Mouse (Mus musculus): ENCODE results near the gene Mapk1ip1l. TPM values are rescaled to one million over a fixed set of nuclear protein-coding genes. Genes with fewer than 3 reads are reported as not detected.

Gene Mapk1ip1l
- total and polyA plus RNA-seq, 3 experiments, result 58.6 to 189 (median 139) TPM

DNA sequence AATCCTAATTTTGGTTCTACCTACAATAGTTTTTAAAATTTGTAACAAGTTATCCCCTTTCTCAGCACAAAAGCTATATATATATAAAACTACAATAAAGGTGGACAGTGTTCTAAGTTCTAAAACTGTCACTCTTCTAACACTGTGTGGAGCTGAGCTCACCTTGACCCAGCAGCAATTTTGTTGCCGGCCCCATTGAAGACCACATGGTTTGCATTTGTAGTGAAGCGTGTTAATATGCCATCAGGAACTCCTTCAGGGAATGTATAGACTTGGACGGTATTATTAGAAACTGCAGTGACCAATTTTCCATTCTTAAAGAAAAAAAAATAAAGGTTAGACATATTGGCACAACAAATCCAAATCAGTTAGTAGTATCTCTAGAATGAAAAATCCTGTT is 24.3 kb upstream of the Mapk1ip1l start:
- ATAC-seq (ENCODE audit: extremely low read depth, insufficient number of reproducible peaks, low FRiP score, poor library complexity, severe bottlenecking), result no peak
- no peak for DNase-seq (ENCODE audit: low spot score)
- Histone ChIP-seq H3K4me3 (ENCODE audit: low read depth, low read length) (no peak overlapping the region), H3K9me3 (replicated peaks) (no peaks in the 10 kb centered on the region), H3K4me1 (ENCODE audit: insufficient read depth, low read depth, low read length) (peaks cover 15% of the 10 kb centered on the region), H3K36me3 (replicated peaks) (peaks cover 52% of the 10 kb centered on the region), H3K27me3 (ENCODE audit: insufficient read depth, low read length) (no peaks in the 10 kb centered on the region)
- TF ChIP-seq GATA1 (IDR thresholded peaks at IDR 0.05; ENCODE audit: borderline replicate concordance, low read length) (no peak), CTCF (IDR thresholded peaks at IDR 0.05; ENCODE audit: low read depth, low read length) (no peak), TAL1 (conservative IDR thresholded peaks at IDR 0.05; ENCODE audit: low read depth, low read length) (no peak), POLR2AphosphoS5 (IDR thresholded peaks at IDR 0.05; ENCODE audit: insufficient replicate concordance, low read depth, low read length) (no peak), GATA2 (IDR thresholded peaks at IDR 0.05; ENCODE audit: borderline replicate concordance, low read depth, low read length) (no peak)

DNA sequence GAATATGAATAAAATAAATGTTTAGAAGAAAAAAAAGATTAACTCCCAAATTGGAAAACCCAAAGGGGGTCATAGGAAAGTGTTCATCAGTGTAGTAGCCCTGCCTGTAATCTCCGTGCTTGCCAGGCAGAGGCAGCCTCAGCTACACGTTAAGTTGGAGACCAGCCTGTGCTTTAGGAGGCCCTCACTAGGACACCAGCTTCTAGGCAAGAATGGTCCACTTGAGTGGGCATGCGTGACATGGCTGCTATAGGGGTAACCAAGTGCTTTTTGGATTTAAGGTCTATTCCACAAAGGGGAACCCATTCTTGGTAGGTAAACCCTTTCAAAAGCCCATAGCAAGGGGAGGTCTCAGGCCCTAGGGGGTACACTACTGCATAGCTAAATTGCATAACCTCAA is 22.6 kb upstream of the Mapk1ip1l start:
- DNase-seq (ENCODE audit: low spot score) (peak; percentile 20), ATAC-seq (ENCODE audit: extremely low read depth, insufficient number of reproducible peaks, low FRiP score, poor library complexity, severe bottlenecking) (peak; percentile 60; the same call in 1 of the 2 replicates)

DNA sequence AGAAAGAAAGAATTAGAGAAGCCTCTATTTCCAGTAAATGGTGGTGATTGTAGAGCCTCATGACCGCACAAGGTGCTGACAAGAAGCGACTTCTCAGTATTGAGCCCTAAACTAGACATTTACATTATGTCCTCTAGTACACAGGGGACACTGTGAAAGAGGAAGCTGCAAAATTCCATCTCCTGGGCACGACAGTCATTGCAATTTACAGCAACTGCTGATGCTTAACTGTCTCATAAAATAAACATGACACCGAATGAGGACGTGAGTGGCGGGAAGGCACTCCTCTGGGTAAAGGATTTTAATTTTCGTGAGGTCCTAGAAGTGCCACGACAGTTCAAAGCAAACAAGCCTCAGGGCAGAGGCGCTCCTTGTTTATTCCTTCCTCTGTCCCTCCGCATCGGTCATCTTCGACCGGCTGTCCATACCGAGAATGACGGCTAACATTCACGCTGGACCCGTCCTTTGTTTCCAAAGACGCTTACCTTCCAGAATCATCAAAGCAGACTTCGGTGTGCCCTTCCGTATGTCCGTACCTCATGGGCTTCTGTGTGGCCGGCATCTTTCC is 21.9 kb upstream of the Mapk1ip1l start:
- H3K36me3 ChIP-seq (replicated peaks), result peaks cover 48% of the 10 kb centered on the region
- no peaks in the 10 kb centered on the region for H3K9me3 ChIP-seq (replicated peaks)
- peaks cover 15% of the 10 kb centered on the region for H3K4me1 ChIP-seq (ENCODE audit: insufficient read depth, low read depth, low read length)
- H3K4me3 ChIP-seq (ENCODE audit: low read depth, low read length), result peak overlapping the region; percentile 86
- no peaks in the 10 kb centered on the region for H3K27me3 ChIP-seq (ENCODE audit: insufficient read depth, low read length)
- DNase-seq (ENCODE audit: low spot score) (peak; percentile 39), ATAC-seq (ENCODE audit: extremely low read depth, insufficient number of reproducible peaks, low FRiP score, poor library complexity, severe bottlenecking) (peak; percentile 43; the same call in 1 of the 2 replicates)
- TF ChIP-seq POLR2AphosphoS5 (IDR thresholded peaks at IDR 0.05; ENCODE audit: insufficient replicate concordance, low read depth, low read length) (no peak), GATA2 (IDR thresholded peaks at IDR 0.05; ENCODE audit: borderline replicate concordance, low read depth, low read length) (no peak), GATA1 (IDR thresholded peaks at IDR 0.05; ENCODE audit: borderline replicate concordance, low read length) (no peak), TAL1 (conservative IDR thresholded peaks at IDR 0.05; ENCODE audit: low read depth, low read length) (no peak), CTCF (IDR thresholded peaks at IDR 0.05; ENCODE audit: low read depth, low read length) (no peak)

More for the DNA sequence above, 22.6 kb upstream of the Mapk1ip1l start:
- H3K27me3 ChIP-seq (ENCODE audit: insufficient read depth, low read length), result no peaks in the 10 kb centered on the region
- peaks cover 15% of the 10 kb centered on the region for H3K4me1 ChIP-seq (ENCODE audit: insufficient read depth, low read depth, low read length)
- peaks cover 48% of the 10 kb centered on the region for H3K36me3 ChIP-seq (replicated peaks)
- H3K4me3 ChIP-seq (ENCODE audit: low read depth, low read length), result peak overlapping the region; percentile 86
- H3K9me3 ChIP-seq (replicated peaks), result no peaks in the 10 kb centered on the region
- TF ChIP-seq GATA2 (IDR thresholded peaks at IDR 0.05; ENCODE audit: borderline replicate concordance, low read depth, low read length), result no peak
- TF ChIP-seq TAL1 (conservative IDR thresholded peaks at IDR 0.05; ENCODE audit: low read depth, low read length), result no peak
- TF ChIP-seq CTCF (IDR thresholded peaks at IDR 0.05; ENCODE audit: low read depth, low read length), result no peak
- no peak for TF ChIP-seq POLR2AphosphoS5 (IDR thresholded peaks at IDR 0.05; ENCODE audit: insufficient replicate concordance, low read depth, low read length)
- TF ChIP-seq GATA1 (IDR thresholded peaks at IDR 0.05; ENCODE audit: borderline replicate concordance, low read length), result no peak

DNA sequence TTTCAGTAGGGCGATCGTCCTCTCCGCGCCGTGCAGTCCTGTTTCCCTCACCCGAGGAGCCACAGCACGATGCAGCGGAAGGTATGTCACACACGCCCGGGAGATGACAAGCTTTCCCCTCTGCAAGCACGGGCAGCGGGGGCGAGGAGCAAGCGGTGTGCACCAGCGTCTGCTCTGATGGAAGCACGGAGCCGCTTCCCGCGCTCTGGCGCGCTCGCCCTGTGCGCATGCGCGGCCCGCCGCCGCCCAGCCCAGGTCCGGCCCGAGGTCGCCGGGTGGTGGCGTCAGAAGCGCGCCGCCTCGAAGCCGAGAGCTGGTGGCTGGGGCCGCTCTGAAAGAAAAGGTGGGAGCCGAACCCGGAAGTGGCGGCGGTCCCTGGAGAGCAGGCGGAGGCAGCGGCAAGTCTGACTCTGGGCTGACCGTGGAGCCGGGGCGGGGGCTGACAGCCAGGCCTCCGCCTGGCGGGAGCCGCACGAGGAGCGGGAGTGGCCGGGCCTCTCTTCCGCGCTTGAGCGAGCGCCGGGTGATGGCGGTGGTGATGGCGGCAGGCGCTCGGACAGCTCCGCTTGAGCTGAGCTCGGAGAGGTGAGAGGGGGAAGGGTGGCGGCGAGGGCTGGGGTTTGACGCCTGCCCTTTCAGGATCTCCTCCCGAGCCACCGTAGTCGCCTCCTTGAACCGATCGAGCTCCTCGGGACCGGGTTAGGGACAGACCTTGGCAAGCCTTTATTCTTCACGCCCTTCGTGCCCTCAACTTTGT is 21.3 kb upstream of the Mapk1ip1l start, which contains the start of the genes Wdhd1 and Socs4:
Wdhd1 (minus strand) TSS at position 221 of the 757 bp plus-strand sequence.
Socs4 (plus strand) TSS at position 295 of the 757 bp plus-strand sequence.
- Histone ChIP-seq H3K27me3 (ENCODE audit: insufficient read depth, low read length) (no peaks in the 10 kb centered on the region), H3K36me3 (replicated peaks) (peaks cover 46% of the 10 kb centered on the region), H3K4me3 (ENCODE audit: low read depth, low read length) (peak within 1 kb of the TSS; percentile 86), H3K4me1 (ENCODE audit: insufficient read depth, low read depth, low read length) (peaks cover 15% of the 10 kb centered on the region), H3K9me3 (replicated peaks) (no peaks in the 10 kb centered on the region)
- peak; percentile 65 for ATAC-seq (ENCODE audit: extremely low read depth, insufficient number of reproducible peaks, low FRiP score, poor library complexity, severe bottlenecking)
- TF ChIP-seq GATA1 (IDR thresholded peaks at IDR 0.05; ENCODE audit: borderline replicate concordance, low read length), result no peak
- no peak for TF ChIP-seq TAL1 (conservative IDR thresholded peaks at IDR 0.05; ENCODE audit: low read depth, low read length)
- no peak for TF ChIP-seq GATA2 (IDR thresholded peaks at IDR 0.05; ENCODE audit: borderline replicate concordance, low read depth, low read length)
- no peak for TF ChIP-seq CTCF (IDR thresholded peaks at IDR 0.05; ENCODE audit: low read depth, low read length)
- no peak for TF ChIP-seq POLR2AphosphoS5 (IDR thresholded peaks at IDR 0.05; ENCODE audit: insufficient replicate concordance, low read depth, low read length)
- DNase-seq (ENCODE audit: low spot score), result peak; percentile 91

DNA sequence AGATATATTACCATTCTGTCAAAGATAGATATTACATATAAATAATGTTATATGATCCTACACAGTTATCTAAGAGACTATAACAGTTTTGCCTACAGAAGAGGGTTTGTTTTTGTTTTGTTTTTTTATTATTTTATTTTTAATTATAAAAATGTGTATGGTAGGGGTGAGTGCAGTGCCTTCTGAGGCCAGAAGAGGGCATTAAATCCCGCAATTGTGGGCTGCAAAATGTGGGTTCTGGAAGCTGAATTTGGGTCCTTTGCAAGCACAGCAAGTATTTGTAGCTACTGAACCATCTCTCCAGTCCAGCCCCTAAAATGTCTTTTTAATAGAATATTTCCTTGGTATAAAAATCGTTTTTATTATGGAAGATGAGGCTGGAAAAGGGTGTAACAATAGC is 19.0 kb upstream of the Mapk1ip1l start:
- H3K9me3 ChIP-seq (replicated peaks), result no peaks in the 10 kb centered on the region
- ATAC-seq (ENCODE audit: extremely low read depth, insufficient number of reproducible peaks, low FRiP score, poor library complexity, severe bottlenecking) (no peak), DNase-seq (ENCODE audit: low spot score) (no peak)
- H3K4me1 ChIP-seq (ENCODE audit: insufficient read depth, low read depth, low read length), result peaks cover 19% of the 10 kb centered on the region
- H3K4me3 ChIP-seq (ENCODE audit: low read depth, low read length), result no peak overlapping the region
- H3K27me3 ChIP-seq (ENCODE audit: insufficient read depth, low read length), result no peaks in the 10 kb centered on the region
- TF ChIP-seq CTCF (IDR thresholded peaks at IDR 0.05; ENCODE audit: low read depth, low read length), result no peak
- no peak for TF ChIP-seq TAL1 (conservative IDR thresholded peaks at IDR 0.05; ENCODE audit: low read depth, low read length)
- TF ChIP-seq GATA1 (IDR thresholded peaks at IDR 0.05; ENCODE audit: borderline replicate concordance, low read length), result no peak
- TF ChIP-seq GATA2 (IDR thresholded peaks at IDR 0.05; ENCODE audit: borderline replicate concordance, low read depth, low read length), result no peak
- TF ChIP-seq POLR2AphosphoS5 (IDR thresholded peaks at IDR 0.05; ENCODE audit: insufficient replicate concordance, low read depth, low read length), result no peak
- peaks cover 38% of the 10 kb centered on the region for H3K36me3 ChIP-seq (replicated peaks)

DNA sequence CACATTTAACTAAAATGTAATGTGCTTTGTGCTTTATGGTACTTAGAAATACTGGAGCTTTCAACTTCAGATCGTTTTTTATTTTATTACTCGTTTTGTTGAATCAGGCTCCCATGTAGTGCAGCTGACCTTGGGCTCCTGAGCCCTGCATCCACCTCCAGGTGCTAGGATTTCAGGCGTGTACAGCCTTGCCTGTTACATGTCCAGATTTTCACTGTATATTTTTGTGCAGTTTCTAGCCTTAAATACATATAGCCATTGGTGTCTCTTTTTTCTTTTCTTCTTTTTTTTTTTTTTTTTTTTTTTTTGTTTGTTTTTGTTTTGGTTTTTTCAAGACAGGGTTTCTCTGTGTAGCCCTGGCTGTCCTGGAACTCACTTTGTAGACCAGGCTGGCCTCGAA is 16.5 kb upstream of the Mapk1ip1l start:
- ATAC-seq (ENCODE audit: extremely low read depth, insufficient number of reproducible peaks, low FRiP score, poor library complexity, severe bottlenecking) (no peak), DNase-seq (ENCODE audit: low spot score) (no peak)
- peaks cover 23% of the 10 kb centered on the region; the same call in 1 of the 2 replicates for H3K4me1 ChIP-seq (ENCODE audit: insufficient read depth, low read depth, low read length)
- H3K4me3 ChIP-seq (ENCODE audit: low read depth, low read length), result no peak overlapping the region
- H3K9me3 ChIP-seq (replicated peaks), result no peaks in the 10 kb centered on the region
- TF ChIP-seq GATA2 (IDR thresholded peaks at IDR 0.05; ENCODE audit: borderline replicate concordance, low read depth, low read length) (no peak), TAL1 (conservative IDR thresholded peaks at IDR 0.05; ENCODE audit: low read depth, low read length) (no peak), CTCF (IDR thresholded peaks at IDR 0.05; ENCODE audit: low read depth, low read length) (no peak), POLR2AphosphoS5 (IDR thresholded peaks at IDR 0.05; ENCODE audit: insufficient replicate concordance, low read depth, low read length) (no peak), GATA1 (IDR thresholded peaks at IDR 0.05; ENCODE audit: borderline replicate concordance, low read length) (no peak)
- peaks cover 35% of the 10 kb centered on the region for H3K36me3 ChIP-seq (replicated peaks)
- no peaks in the 10 kb centered on the region for H3K27me3 ChIP-seq (ENCODE audit: insufficient read depth, low read length)
